Mouse (Mus musculus) forebrain, embryonic 13.5 days (tissue): ENCODE results near the gene Rassf6. TPM values are rescaled to one million over a fixed set of nuclear protein-coding genes. Genes with fewer than 3 reads are reported as not detected.

Experiments
- ATAC-seq: fragments of 200-750 bp; cut with Nextera tagmentation; 2 replicates; pipeline ENCODE4 v1.8.0; 2017
- H3K27ac ChIP-seq: fragments of 300-500 bp; sonication (generic); 2 replicates; pipeline ENCODE4 v1.5.1; 2015; ENCODE audit warnings: inconsistent platforms, mild to moderate bottlenecking, moderate library complexity
- H3K27me3 ChIP-seq: fragments of 300-500 bp; sonication (generic); 2 replicates; pipeline ENCODE4 v1.6.1; 2015; ENCODE audit warnings: mild to moderate bottlenecking, inconsistent platforms
- H3K36me3 ChIP-seq: fragments of 300-500 bp; sonication (generic); 2 replicates; pipeline ENCODE4 v1.6.1; 2015; ENCODE audit warnings: mild to moderate bottlenecking, inconsistent platforms; ENCODE audit not compliant: poor library complexity, severe bottlenecking
- H3K4me1 ChIP-seq: fragments of 300-500 bp; sonication (generic); 2 replicates; pipeline ENCODE4 v1.6.1; 2015; ENCODE audit warnings: inconsistent platforms
- H3K4me2 ChIP-seq: fragments of 300-500 bp; sonication (generic); 2 replicates; pipeline ENCODE4 v1.6.1; 2015; ENCODE audit warnings: inconsistent platforms, mild to moderate bottlenecking, moderate library complexity
- H3K4me3 ChIP-seq: fragments of 300-500 bp; sonication (generic); 2 replicates; pipeline ENCODE4 v1.5.1; 2015; ENCODE audit warnings: mild to moderate bottlenecking, inconsistent platforms
- H3K9ac ChIP-seq: fragments of 300-500 bp; sonication (generic); 2 replicates; pipeline ENCODE4 v1.6.1; 2015; ENCODE audit warnings: mild to moderate bottlenecking, inconsistent platforms
- H3K9me3 ChIP-seq: fragments of 300-500 bp; sonication (generic); replicated peaks from 2 replicates; pipeline ENCODE4 v1.6.1; 2016; ENCODE audit warnings: inconsistent platforms
- WGBS: fragments of 180-500 bp; shearing (Covaris S2); methylation state at CpG from one replicate; pipeline ENCODE4 v1.1.7; 2015; 5-methylcytosine and 5-hydroxymethylcytosine counted together
- polyA plus RNA-seq: library from polyadenylated mRNA; unstranded; fragments of >200 nt; fragmentation: Nextera tagmentation; extraction: Ambion mirVana; gene quantifications from 2 replicates; pipeline ENCODE4 v1.2.1, GENCODE M21; 2015

Rassf6 gene
- polyA plus RNA-seq, 1 experiment from 2014 or later: not detected

GRCm38 (mm10) chr5:90561721-90562275, 78.7 kb downstream of the Rassf6 start:
- Histone ChIP-seq H3K4me1 (no peaks in the 10 kb centered on the region), H3K4me3 (no peak overlapping the region), H3K27ac (no peak overlapping the region), H3K27me3 (no peaks in the 10 kb centered on the region), H3K9me3 (no peaks in the 10 kb centered on the region), H3K4me2 (no peak overlapping the region), H3K9ac (no peak overlapping the region), H3K36me3 (no peaks in the 10 kb centered on the region)
- WGBS: 93% methylated on average over 11 of the region's 11 CpGs
- ATAC-seq: no peak

DNA sequence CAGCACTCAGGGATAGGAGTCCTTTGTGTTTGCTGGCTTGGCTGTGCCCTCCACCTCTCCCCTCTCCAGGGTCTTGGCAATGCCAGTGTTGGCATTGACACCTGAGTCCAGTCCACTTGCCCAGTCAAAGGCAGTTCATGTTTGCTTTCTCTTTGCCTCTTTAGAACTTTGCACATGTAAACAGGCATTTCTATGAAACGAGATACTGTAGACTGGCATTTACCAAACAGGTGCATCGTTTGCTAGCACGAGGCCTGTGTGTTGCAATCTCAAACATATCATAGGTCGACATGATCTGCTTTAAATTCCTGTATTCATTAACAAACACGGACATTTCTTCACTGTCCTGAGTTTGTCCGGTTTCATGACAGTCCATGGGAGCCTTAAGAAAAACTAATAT, 79.7 kb downstream of the Rassf6 start, which contains the start of gene 5830473C10Rik:
5830473C10Rik (plus strand) TSS at position 365 of the 400 bp plus-strand sequence.
- H3K4me3 ChIP-seq: no peak within 1 kb of the TSS
- no peak within 1 kb of the TSS for H3K4me2 ChIP-seq
- no peaks in the 10 kb centered on the region for H3K4me1 ChIP-seq
- no peaks in the 10 kb centered on the region for H3K36me3 ChIP-seq
- H3K27me3 ChIP-seq: no peaks in the 10 kb centered on the region
- no peaks in the 10 kb centered on the region for H3K9me3 ChIP-seq
- no peak within 1 kb of the TSS for H3K27ac ChIP-seq
- ATAC-seq: no peak
- H3K9ac ChIP-seq: no peak within 1 kb of the TSS
- WGBS: 91% methylated on average over 6 of the region's 6 CpGs

DNA sequence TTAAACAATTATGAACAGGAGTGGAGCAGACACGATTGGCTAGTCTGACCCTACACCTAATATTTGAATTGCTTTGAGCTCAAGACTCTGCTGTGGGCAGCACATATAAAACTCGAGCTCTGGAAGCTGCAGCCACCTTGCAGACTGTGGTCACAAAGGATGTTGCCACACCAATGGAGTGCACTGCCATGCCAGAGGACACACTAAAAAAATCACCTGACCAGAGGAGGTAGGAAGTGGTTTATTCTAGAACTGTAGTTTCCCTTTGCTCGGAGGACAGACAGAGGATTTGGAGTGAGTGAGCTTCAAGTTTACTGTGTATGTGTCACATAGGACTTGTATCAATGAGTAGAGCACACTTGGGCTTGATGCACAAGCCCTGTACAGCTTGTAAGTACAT, 84.4 kb downstream of the Rassf6 start:
- Histone ChIP-seq H3K27me3 (no peaks in the 10 kb centered on the region), H3K4me2 (no peak overlapping the region), H3K27ac (no peak overlapping the region), H3K4me1 (no peaks in the 10 kb centered on the region), H3K9ac (no peak overlapping the region), H3K4me3 (no peak overlapping the region), H3K36me3 (no peaks in the 10 kb centered on the region), H3K9me3 (no peaks in the 10 kb centered on the region)
- 86% methylated on average over 3 of the region's 3 CpGs for WGBS
- no peak for ATAC-seq

Other genes starting within 250 kb of the Rassf6 start
- 5.3 TPM in 1 of 2 replicates, not detected in the other for gene Alb, start 179.8 kb downstream of the Rassf6 start, polyA plus RNA-seq
- 0.27 and 8.8 TPM in 2 replicates for gene Afp, start 149.9 kb downstream of the Rassf6 start, polyA plus RNA-seq
- gene Afm, start 121.7 kb downstream of the Rassf6 start, polyA plus RNA-seq: not detected in 2 replicates
- gene 5830473C10Rik, start 79.5 kb downstream of the Rassf6 start, polyA plus RNA-seq: not detected in 2 replicates
- gene Cxcl5, start 118.7 kb upstream of the Rassf6 start, polyA plus RNA-seq: 0.11 TPM in 1 of 2 replicates, not detected in the other
- gene Ppbp, start 127.9 kb upstream of the Rassf6 start, polyA plus RNA-seq: 3.0 and 3.3 TPM in 2 replicates
- gene Pf4, start 131.8 kb upstream of the Rassf6 start, polyA plus RNA-seq: 22.8 and 27.8 TPM in 2 replicates
- not detected in 2 replicates for gene Cxcl3, start 145.4 kb upstream of the Rassf6 start, polyA plus RNA-seq
- not detected in 2 replicates for gene Cxcl15, start 153.9 kb upstream of the Rassf6 start, polyA plus RNA-seq